Mouse (Mus musculus): ENCODE data around the gene Emp1. TPM values are rescaled to one million over a fixed set of nuclear protein-coding genes. Genes with fewer than 3 reads are reported as not detected.
A peak's percentile ranks its signal among the peaks of the same experiment; 100 is the strongest.

Gene Emp1
- polyA plus RNA-seq, 1 experiment from 2014 or later = 14.0 TPM

GRCm38 (mm10) chr6:135326847-135327246 is 35.5 kb upstream of the Emp1 start:
- Histone ChIP-seq H3K27me3 (ENCODE audit: control insufficient read depth, insufficient read depth, low read length) (no peaks in the 10 kb centered on the region), H3K4me3 (ENCODE audit: low read length) (no peak overlapping the region), H3K4me2 (replicated peaks; ENCODE audit: low read depth, low read length) (no peak overlapping the region), H3K9me3 (ENCODE audit: control insufficient read depth, low read length) (no peaks in the 10 kb centered on the region), H3K9ac (ENCODE audit: low read depth, low read length) (no peak overlapping the region), H3K27ac (ENCODE audit: low read depth, low read length) (no peak overlapping the region), H3K4me1 (ENCODE audit: control insufficient read depth, insufficient read depth, low read length) (peaks cover 11% of the 10 kb centered on the region), H3K36me3 (ENCODE audit: control insufficient read depth, insufficient read depth, low read length) (no peaks in the 10 kb centered on the region)
- 87% methylated on average over 7 of the region's 7 CpGs for WGBS
- no peak for ATAC-seq (ENCODE audit: low FRiP score, low TSS enrichment)

- Histone ChIP-seq H3K4me1 (ENCODE audit: control insufficient read depth, insufficient read depth, low read length) (peaks cover 11% of the 10 kb centered on the region; the same call in 1 of the 2 replicates), H3K9ac (ENCODE audit: low read depth, low read length) (no peak overlapping the region), H3K4me3 (ENCODE audit: low read length) (no peak overlapping the region), H3K27ac (ENCODE audit: low read depth, low read length) (no peak overlapping the region), H3K9me3 (ENCODE audit: control insufficient read depth, low read length) (no peaks in the 10 kb centered on the region), H3K36me3 (ENCODE audit: control insufficient read depth, insufficient read depth, low read length) (no peaks in the 10 kb centered on the region), H3K4me2 (replicated peaks; ENCODE audit: low read depth, low read length) (no peak overlapping the region), H3K27me3 (ENCODE audit: control insufficient read depth, insufficient read depth, low read length) (no peaks in the 10 kb centered on the region)
- ATAC-seq (ENCODE audit: low FRiP score, low TSS enrichment) = no peak
- WGBS = 82% methylated on average over 4 of the region's 4 CpGs
Observed at GRCm38 (mm10) chr6:135331916-135332315, 30.4 kb upstream of the Emp1 start.

- Histone ChIP-seq H3K4me1 (ENCODE audit: control insufficient read depth, insufficient read depth, low read length) (peaks cover 11% of the 10 kb centered on the region; the same call in 1 of the 2 replicates), H3K9me3 (ENCODE audit: control insufficient read depth, low read length) (no peaks in the 10 kb centered on the region), H3K4me2 (replicated peaks; ENCODE audit: low read depth, low read length) (no peak overlapping the region; the same call in 1 of the 2 replicates), H3K36me3 (ENCODE audit: control insufficient read depth, insufficient read depth, low read length) (no peaks in the 10 kb centered on the region), H3K4me3 (ENCODE audit: low read length) (no peak overlapping the region), H3K27me3 (ENCODE audit: control insufficient read depth, insufficient read depth, low read length) (no peaks in the 10 kb centered on the region), H3K9ac (ENCODE audit: low read depth, low read length) (no peak overlapping the region), H3K27ac (ENCODE audit: low read depth, low read length) (peak overlapping the region; percentile 21; the same call in 1 of the 2 replicates)
- 10% methylated on average over 10 of the region's 10 CpGs for WGBS
- ATAC-seq (ENCODE audit: low FRiP score, low TSS enrichment) = peak; percentile 85
Observed at GRCm38 (mm10) chr6:135332737-135333281, 29.5 kb upstream of the Emp1 start.

- 65% methylated on average over 5 of the region's 5 CpGs for WGBS
- peak overlapping the region; percentile 21; the same call in 1 of the 2 replicates for H3K27ac ChIP-seq (ENCODE audit: low read depth, low read length)
Observed at GRCm38 (mm10) chr6:135333994-135334651, 28.2 kb upstream of the Emp1 start.

GRCm38 (mm10) chr6:135336376-135336775 is 26.0 kb upstream of the Emp1 start:
- Histone ChIP-seq H3K4me3 (ENCODE audit: low read length) (no peak overlapping the region), H3K9me3 (ENCODE audit: control insufficient read depth, low read length) (no peaks in the 10 kb centered on the region), H3K4me1 (ENCODE audit: control insufficient read depth, insufficient read depth, low read length) (peaks cover 11% of the 10 kb centered on the region; the same call in 1 of the 2 replicates), H3K36me3 (ENCODE audit: control insufficient read depth, insufficient read depth, low read length) (no peaks in the 10 kb centered on the region), H3K4me2 (replicated peaks; ENCODE audit: low read depth, low read length) (no peak overlapping the region), H3K9ac (ENCODE audit: low read depth, low read length) (no peak overlapping the region), H3K27ac (ENCODE audit: low read depth, low read length) (no peak overlapping the region), H3K27me3 (ENCODE audit: control insufficient read depth, insufficient read depth, low read length) (no peaks in the 10 kb centered on the region)
- ATAC-seq (ENCODE audit: low FRiP score, low TSS enrichment) = no peak
- 87% methylated on average over 8 of the region's 8 CpGs for WGBS

More at GRCm38 (mm10) chr6:135333994-135334651, 28.2 kb upstream of the Emp1 start:
- no peak; the same call in 1 of the 2 replicates for ATAC-seq (ENCODE audit: low FRiP score, low TSS enrichment)
- Histone ChIP-seq H3K4me2 (replicated peaks; ENCODE audit: low read depth, low read length) (no peak overlapping the region), H3K9me3 (ENCODE audit: control insufficient read depth, low read length) (no peaks in the 10 kb centered on the region), H3K4me1 (ENCODE audit: control insufficient read depth, insufficient read depth, low read length) (peaks cover 11% of the 10 kb centered on the region; the same call in 1 of the 2 replicates), H3K36me3 (ENCODE audit: control insufficient read depth, insufficient read depth, low read length) (no peaks in the 10 kb centered on the region), H3K4me3 (ENCODE audit: low read length) (no peak overlapping the region), H3K27me3 (ENCODE audit: control insufficient read depth, insufficient read depth, low read length) (no peaks in the 10 kb centered on the region), H3K9ac (ENCODE audit: low read depth, low read length) (no peak overlapping the region)

GRCm38 (mm10) chr6:135340355-135341075 is 21.8 kb upstream of the Emp1 start:
- Histone ChIP-seq H3K36me3 (ENCODE audit: control insufficient read depth, insufficient read depth, low read length) (no peaks in the 10 kb centered on the region), H3K27me3 (ENCODE audit: control insufficient read depth, insufficient read depth, low read length) (no peaks in the 10 kb centered on the region), H3K27ac (ENCODE audit: low read depth, low read length) (peak overlapping the region; percentile 70), H3K4me2 (replicated peaks; ENCODE audit: low read depth, low read length) (no peak overlapping the region), H3K9ac (ENCODE audit: low read depth, low read length) (no peak overlapping the region), H3K9me3 (ENCODE audit: control insufficient read depth, low read length) (no peaks in the 10 kb centered on the region), H3K4me3 (ENCODE audit: low read length) (no peak overlapping the region), H3K4me1 (ENCODE audit: control insufficient read depth, insufficient read depth, low read length) (no peaks in the 10 kb centered on the region)
- WGBS = 70% methylated on average over 9 of the region's 9 CpGs
- no peak for ATAC-seq (ENCODE audit: low FRiP score, low TSS enrichment)

- WGBS = 53% methylated on average over 4 of the region's 4 CpGs
- peak overlapping the region; percentile 70 for H3K27ac ChIP-seq (ENCODE audit: low read depth, low read length)
- ATAC-seq (ENCODE audit: low FRiP score, low TSS enrichment) = no peak
Observed at GRCm38 (mm10) chr6:135341076-135341378, 21.3 kb upstream of the Emp1 start.

GRCm38 (mm10) chr6:135351638-135352302 is 10.6 kb upstream of the Emp1 start:
- Histone ChIP-seq H3K36me3 (ENCODE audit: control insufficient read depth, insufficient read depth, low read length) (no peaks in the 10 kb centered on the region), H3K9me3 (ENCODE audit: control insufficient read depth, low read length) (no peaks in the 10 kb centered on the region), H3K27ac (ENCODE audit: low read depth, low read length) (peak overlapping the region; percentile 20; the same call in 1 of the 2 replicates), H3K4me3 (ENCODE audit: low read length) (no peak overlapping the region), H3K4me2 (replicated peaks; ENCODE audit: low read depth, low read length) (no peak overlapping the region), H3K9ac (ENCODE audit: low read depth, low read length) (no peak overlapping the region), H3K27me3 (ENCODE audit: control insufficient read depth, insufficient read depth, low read length) (no peaks in the 10 kb centered on the region), H3K4me1 (ENCODE audit: control insufficient read depth, insufficient read depth, low read length) (peaks cover 9% of the 10 kb centered on the region; the same call in 1 of the 2 replicates)
- 46% methylated on average over 8 of the region's 8 CpGs for WGBS
- peak; percentile 64; the same call in 1 of the 2 replicates for ATAC-seq (ENCODE audit: low FRiP score, low TSS enrichment)

More at GRCm38 (mm10) chr6:135341076-135341378, 21.3 kb upstream of the Emp1 start:
- no peaks in the 10 kb centered on the region for H3K9me3 ChIP-seq (ENCODE audit: control insufficient read depth, low read length)
- no peak overlapping the region for H3K4me3 ChIP-seq (ENCODE audit: low read length)
- H3K4me1 ChIP-seq (ENCODE audit: control insufficient read depth, insufficient read depth, low read length) = no peaks in the 10 kb centered on the region
- no peaks in the 10 kb centered on the region for H3K36me3 ChIP-seq (ENCODE audit: control insufficient read depth, insufficient read depth, low read length)
- no peaks in the 10 kb centered on the region for H3K27me3 ChIP-seq (ENCODE audit: control insufficient read depth, insufficient read depth, low read length)
- H3K4me2 ChIP-seq (replicated peaks; ENCODE audit: low read depth, low read length) = no peak overlapping the region
- H3K9ac ChIP-seq (ENCODE audit: low read depth, low read length) = no peak overlapping the region
